Mouse (Mus musculus) MEL-GATA-1-ER (cell line): Measurements from ENCODE around the gene Csnk1e.
A peak's percentile ranks its signal among the peaks of the same experiment; 100 is the strongest.

ENCODE experiments used
- DNase-seq: peaks from one replicate; pipeline ENCODE4 v3.0.0-alpha.2; 2012; ENCODE audit warnings: low read depth; ENCODE audit errors: extremely low read depth

Csnk1e gene

GRCm38 (mm10) chr15:79443856-79444410 is 11.4 kb downstream of the Csnk1e start:
- no peak for DNase-seq

GRCm38 (mm10) chr15:79442961-79443518 is 12.3 kb downstream of the Csnk1e start:
- no peak for DNase-seq

- DNase-seq: no peak
Observed at GRCm38 (mm10) chr15:79442257-79442611, 13.1 kb downstream of the Csnk1e start.

- DNase-seq: no peak
Observed at GRCm38 (mm10) chr15:79441331-79442256, 13.8 kb downstream of the Csnk1e start.

- no peak for DNase-seq
Observed at GRCm38 (mm10) chr15:79440651-79441330, 14.6 kb downstream of the Csnk1e start.

- DNase-seq: no peak
Observed at GRCm38 (mm10) chr15:79440223-79440622, 15.1 kb downstream of the Csnk1e start.

- no peak for DNase-seq
Observed at GRCm38 (mm10) chr15:79439386-79439785, 16.0 kb downstream of the Csnk1e start.

GRCm38 (mm10) chr15:79438816-79439215 is 16.6 kb downstream of the Csnk1e start:
- DNase-seq: no peak

GRCm38 (mm10) chr15:79438209-79438810 is 17.1 kb downstream of the Csnk1e start:
- DNase-seq: no peak

GRCm38 (mm10) chr15:79437541-79438208 is 17.7 kb downstream of the Csnk1e start:
- no peak for DNase-seq

- no peak for DNase-seq
Observed at GRCm38 (mm10) chr15:79436481-79436921, 18.9 kb downstream of the Csnk1e start.

- peak; percentile 78 for DNase-seq
Observed at GRCm38 (mm10) chr15:79435191-79435671, 20.1 kb downstream of the Csnk1e start.

GRCm38 (mm10) chr15:79432892-79433291 is 22.5 kb downstream of the Csnk1e start:
- DNase-seq: no peak

GRCm38 (mm10) chr15:79432328-79432727 is 23.0 kb downstream of the Csnk1e start:
- no peak for DNase-seq

- no peak for DNase-seq
Observed at GRCm38 (mm10) chr15:79431925-79432324, 23.4 kb downstream of the Csnk1e start.

- no peak for DNase-seq
Observed at GRCm38 (mm10) chr15:79430461-79431000, 24.8 kb downstream of the Csnk1e start.

GRCm38 (mm10) chr15:79429994-79430393 is 25.4 kb downstream of the Csnk1e start:
- no peak for DNase-seq

GRCm38 (mm10) chr15:79429527-79429926 is 25.8 kb downstream of the Csnk1e start:
- DNase-seq: no peak

GRCm38 (mm10) chr15:79428616-79429015 is 26.8 kb downstream of the Csnk1e start:
- no peak for DNase-seq

- peak; percentile 73 for DNase-seq
Observed at GRCm38 (mm10) chr15:79427516-79427915, 27.9 kb downstream of the Csnk1e start.
